Mouse (Mus musculus): ENCODE measurements around the gene Lipc.

The Lipc gene

GRCm38 (mm10) chr9:70818739-70819138, 133.3 kb downstream of the Lipc start:
- no peak for DNase-seq (ENCODE audit: low spot score)

GRCm38 (mm10) chr9:70817396-70817795, 134.6 kb downstream of the Lipc start:
- no peak for DNase-seq (ENCODE audit: low spot score)

GRCm38 (mm10) chr9:70816701-70817305, 135.2 kb downstream of the Lipc start:
- no peak for DNase-seq (ENCODE audit: low spot score)

- DNase-seq (ENCODE audit: low spot score): no peak
Observed at GRCm38 (mm10) chr9:70812551-70812950, 139.5 kb downstream of the Lipc start.

- no peak for DNase-seq (ENCODE audit: low spot score)
Observed at GRCm38 (mm10) chr9:70807714-70808113, 144.3 kb downstream of the Lipc start.

GRCm38 (mm10) chr9:70806069-70806468, 146.0 kb downstream of the Lipc start:
- no peak for DNase-seq (ENCODE audit: low spot score)

GRCm38 (mm10) chr9:70802816-70803215, 149.2 kb downstream of the Lipc start:
- no peak for DNase-seq (ENCODE audit: low spot score)

- DNase-seq (ENCODE audit: low spot score): no peak
Observed at GRCm38 (mm10) chr9:70801761-70802160, 150.3 kb downstream of the Lipc start.

GRCm38 (mm10) chr9:70800588-70801315, 151.3 kb downstream of the Lipc start:
- no peak for DNase-seq (ENCODE audit: low spot score)

GRCm38 (mm10) chr9:70795439-70795757, 156.6 kb downstream of the Lipc start:
- no peak for DNase-seq (ENCODE audit: low spot score)

- peak; percentile 35 for DNase-seq (ENCODE audit: low spot score)
Observed at GRCm38 (mm10) chr9:70794643-70795438, 157.2 kb downstream of the Lipc start.

GRCm38 (mm10) chr9:70790621-70791020, 161.4 kb downstream of the Lipc start:
- no peak for DNase-seq (ENCODE audit: low spot score)

- DNase-seq (ENCODE audit: low spot score): no peak
Observed at GRCm38 (mm10) chr9:70788705-70789104, 163.3 kb downstream of the Lipc start.

- DNase-seq (ENCODE audit: low spot score): no peak
Observed at GRCm38 (mm10) chr9:70782191-70782590, 169.8 kb downstream of the Lipc start.

GRCm38 (mm10) chr9:70775517-70775916, 176.5 kb downstream of the Lipc start:
- DNase-seq (ENCODE audit: low spot score): no peak

GRCm38 (mm10) chr9:70760974-70761373, 191.1 kb downstream of the Lipc start:
- DNase-seq (ENCODE audit: low spot score): no peak

GRCm38 (mm10) chr9:70751504-70752222, 200.4 kb downstream of the Lipc start:
- DNase-seq (ENCODE audit: low spot score): no peak

Data from embryo, embryonic 10.5 days (tissue).